Mouse (Mus musculus) R1 (cell line): ENCODE measurements around the gene Atp6v0c.

Experiments
- DNase-seq: peaks from one replicate; pipeline ENCODE4 v3.0.0-alpha.2; 2018; ENCODE audit warnings: low read depth, low spot score

Atp6v0c gene

GRCm38 (mm10) chr17:24169317-24170065 lies at the start of gene Atp6v0c:
Atp6v0c (minus strand) TSS chr17:24169702.
- peak; percentile 96 for DNase-seq

- peak; percentile 93 for DNase-seq
These were observed 47.3 kb upstream of the Atp6v0c start for GRCm38 (mm10) chr17:24216836-24217235.

- no peak for DNase-seq
These were observed 43.7 kb upstream of the Atp6v0c start for GRCm38 (mm10) chr17:24213186-24213585.

- no peak for DNase-seq
These were observed 43.0 kb upstream of the Atp6v0c start for GRCm38 (mm10) chr17:24212441-24213018.

- DNase-seq: peak; percentile 78
These were observed 42.3 kb upstream of the Atp6v0c start for GRCm38 (mm10) chr17:24211631-24212440.

GRCm38 (mm10) chr17:24210591-24210990 lies 41.1 kb upstream of the Atp6v0c start:
- DNase-seq: no peak

- no peak for DNase-seq
These were observed 40.4 kb upstream of the Atp6v0c start for GRCm38 (mm10) chr17:24209916-24210240.

GRCm38 (mm10) chr17:24209043-24209915 lies 39.8 kb upstream of the Atp6v0c start, which contains the start of gene Ntn3:
Ntn3 (minus strand) TSS chr17:24209531.
- peak; percentile 78 for DNase-seq

- DNase-seq: no peak
These were observed 39.1 kb upstream of the Atp6v0c start for GRCm38 (mm10) chr17:24208641-24209042.

GRCm38 (mm10) chr17:24207768-24208640 lies 38.5 kb upstream of the Atp6v0c start:
- DNase-seq: no peak

- DNase-seq: peak; percentile 78
These were observed 37.2 kb upstream of the Atp6v0c start for GRCm38 (mm10) chr17:24206451-24207351.

- no peak for DNase-seq
These were observed 36.4 kb upstream of the Atp6v0c start for GRCm38 (mm10) chr17:24205908-24206361.

GRCm38 (mm10) chr17:24205284-24205888 lies 35.9 kb upstream of the Atp6v0c start, which contains the start of gene Tbc1d24:
Tbc1d24 (minus strand) TSS chr17:24205562.
- peak; percentile 95 for DNase-seq

- no peak for DNase-seq
These were observed 35.3 kb upstream of the Atp6v0c start for GRCm38 (mm10) chr17:24204846-24205245.

- no peak for DNase-seq
These were observed 34.4 kb upstream of the Atp6v0c start for GRCm38 (mm10) chr17:24203611-24204534.

- DNase-seq: peak; percentile 90
These were observed 33.6 kb upstream of the Atp6v0c start for GRCm38 (mm10) chr17:24203068-24203467.

GRCm38 (mm10) chr17:24201092-24201491 lies 31.6 kb upstream of the Atp6v0c start:
- no peak for DNase-seq

GRCm38 (mm10) chr17:24199741-24200140 lies 30.2 kb upstream of the Atp6v0c start:
- DNase-seq: peak; percentile 77
